Mouse (Mus musculus) intestine, postnatal 0 days (tissue): Measurements from ENCODE around the gene Nrm. TPM values are rescaled to one million over a fixed set of nuclear protein-coding genes. Genes with fewer than 3 reads are reported as not detected.

Experiments used
- ATAC-seq: fragments of 200-750 bp; cut with Nextera tagmentation; 2 replicates; pipeline ENCODE4 v1.8.0; 2017; ENCODE audit warnings: mild to moderate bottlenecking, moderate TSS enrichment, moderate library complexity
- H3K27ac ChIP-seq: fragments of 300-500 bp; sonication (generic); 2 replicates; pipeline ENCODE4 v1.5.1; 2014; ENCODE audit warnings: mild to moderate bottlenecking, low read depth, low read length, moderate library complexity
- H3K27me3 ChIP-seq: fragments of 300-500 bp; sonication (generic); replicated peaks from 2 replicates; pipeline ENCODE4 v1.6.1; 2014; ENCODE audit warnings: low read length, mixed read lengths; ENCODE audit not compliant: control insufficient read depth, insufficient read depth
- H3K36me3 ChIP-seq: fragments of 300-500 bp; sonication (generic); 2 replicates; pipeline ENCODE4 v1.6.1; 2014; ENCODE audit warnings: mild to moderate bottlenecking, moderate library complexity; ENCODE audit not compliant: control insufficient read depth, insufficient read depth
- H3K4me1 ChIP-seq: fragments of 300-500 bp; sonication (generic); replicated peaks from 2 replicates; pipeline ENCODE4 v1.6.1; 2014; ENCODE audit warnings: antibody characterized with exemption, low read length, mixed read lengths; ENCODE audit not compliant: control insufficient read depth, insufficient read depth
- H3K4me2 ChIP-seq: fragments of 300-500 bp; sonication (generic); replicated peaks from 2 replicates; pipeline ENCODE4 v1.6.1; 2014; ENCODE audit warnings: low read depth, mild to moderate bottlenecking, moderate library complexity
- H3K4me3 ChIP-seq: fragments of 300-500 bp; sonication (generic); 2 replicates; pipeline ENCODE4 v1.5.1; 2014; ENCODE audit warnings: low read depth, low read length
- H3K9ac ChIP-seq: fragments of 300-500 bp; sonication (generic); 2 replicates; pipeline ENCODE4 v1.6.1; 2014; ENCODE audit warnings: mild to moderate bottlenecking, low read depth, low read length
- H3K9me3 ChIP-seq: fragments of 300-500 bp; sonication (generic); 2 replicates; pipeline ENCODE4 v1.6.1; 2016; ENCODE audit warnings: mixed run types; ENCODE audit not compliant: control insufficient read depth
- CTCF ChIP-seq: sonication (generic); IDR thresholded peaks from 2 replicates; pipeline ENCODE4 v1.5.1; 2016; ENCODE audit warnings: low read depth, mild to moderate bottlenecking, control low read depth, antibody characterized with exemption, moderate library complexity
- WGBS: fragments of 180-500 bp; shearing (Covaris S2); extraction: QIAGEN DNeasy Blood & Tissue Kit; methylation state at CpG from one replicate; pipeline ENCODE4 v1.1.7; 2014; 5-methylcytosine and 5-hydroxymethylcytosine counted together
- microRNA-seq: library from miRNA; unstranded; fragments of <30 nt; microRNA quantifications from one replicate; pipeline ENCODE4, GENCODE M21; 2016
- polyA plus RNA-seq: library from polyadenylated mRNA; unstranded; fragments of >200 nt; fragmentation: Nextera tagmentation; extraction: Ambion mirVana; gene quantifications from 2 replicates; pipeline ENCODE4 v1.2.1, GENCODE M21; 2015

Nrm gene
- polyA plus RNA-seq, 1 experiment from 2014 or later: 19.8 TPM

- no peaks in the 10 kb centered on the region for H3K9me3 ChIP-seq
- H3K4me2 ChIP-seq: peak overlapping the region; percentile 69
- H3K27me3 ChIP-seq: no peaks in the 10 kb centered on the region
- H3K9ac ChIP-seq: no peak overlapping the region
- H3K36me3 ChIP-seq: peaks cover 22% of the 10 kb centered on the region
- ATAC-seq: no peak
- H3K4me1 ChIP-seq: peaks cover 6% of the 10 kb centered on the region; the same call in 1 of the 2 replicates
- 65% methylated on average over 6 of the region's 6 CpGs for WGBS
- peak overlapping the region; percentile 86 for H3K4me3 ChIP-seq
- H3K27ac ChIP-seq: peak overlapping the region; percentile 90
- peak; percentile 38 for TF ChIP-seq CTCF
These were observed 53.9 kb downstream of the Nrm start for GRCm38 (mm10) chr17:35914975-35915374.

Small RNA genes within 50 kb of the gene (microRNA-seq; reads per million reads assigned to microRNA genes)
- gene Gm28033: 0.82 reads per million

Other genes starting within 250 kb of the Nrm start
- gene Gm9573, start 234.7 kb upstream of the Nrm start, polyA plus RNA-seq: not detected in 2 replicates
- gene Mucl3, start 217.6 kb upstream of the Nrm start, polyA plus RNA-seq: 2.8 and 16.7 TPM in 2 replicates
- gene Vars2, start 193.7 kb upstream of the Nrm start, polyA plus RNA-seq: 6.0 and 6.3 TPM in 2 replicates
- 16.9 and 18.1 TPM in 2 replicates for gene Gtf2h4, start 187.6 kb upstream of the Nrm start, polyA plus RNA-seq
- gene Ddr1, start 156.7 kb upstream of the Nrm start, polyA plus RNA-seq: 27.8 and 30.0 TPM in 2 replicates
- 34.6 and 36.9 TPM in 2 replicates for gene Ier3, start 39.6 kb upstream of the Nrm start, polyA plus RNA-seq
- 56.4 and 57.8 TPM in 2 replicates for gene Flot1, start 38.1 kb upstream of the Nrm start, polyA plus RNA-seq
- 233 and 240 TPM in 2 replicates for gene Tubb5, start 23.0 kb upstream of the Nrm start, polyA plus RNA-seq
- gene Mdc1, start 19.8 kb upstream of the Nrm start, polyA plus RNA-seq: 2.3 and 2.7 TPM in 2 replicates
- gene Ppp1r18, start 4.3 kb downstream of the Nrm start, polyA plus RNA-seq: 15.2 and 15.6 TPM in 2 replicates
- gene Dhx16, start 18.5 kb downstream of the Nrm start, polyA plus RNA-seq: 17.2 and 18.1 TPM in 2 replicates
- gene 2310061I04Rik, start 36.1 kb downstream of the Nrm start, polyA plus RNA-seq: 31.5 and 32.3 TPM in 2 replicates
- 11.0 and 11.9 TPM in 2 replicates for gene Atat1, start 48.8 kb downstream of the Nrm start, polyA plus RNA-seq
- 81.6 and 85.7 TPM in 2 replicates for gene Mrps18b, start 55.1 kb downstream of the Nrm start, polyA plus RNA-seq
- gene Ppp1r10, start 55.1 kb downstream of the Nrm start, polyA plus RNA-seq: 13.8 and 14.3 TPM in 2 replicates
- gene Abcf1, start 108.4 kb downstream of the Nrm start, polyA plus RNA-seq: 84.1 and 91.1 TPM in 2 replicates
- 29.4 and 33.9 TPM in 2 replicates for gene Gnl1, start 118.5 kb downstream of the Nrm start, polyA plus RNA-seq
- gene Prr3, start 118.9 kb downstream of the Nrm start, polyA plus RNA-seq: 9.4 and 9.6 TPM in 2 replicates
- gene H2-T24, start 159.2 kb downstream of the Nrm start, polyA plus RNA-seq: 1.4 and 1.5 TPM in 2 replicates
- 68.3 and 71.7 TPM in 2 replicates for gene H2-T23, start 171.5 kb downstream of the Nrm start, polyA plus RNA-seq
- 19.5 and 21.2 TPM in 2 replicates for gene H2-T22, start 181.4 kb downstream of the Nrm start, polyA plus RNA-seq
- 2.8 and 3.1 TPM in 2 replicates for gene Gm6034, start 181.6 kb downstream of the Nrm start, polyA plus RNA-seq
- 84.2 and 86.5 TPM in 2 replicates for gene Gm11127, start 197.1 kb downstream of the Nrm start, polyA plus RNA-seq